Mouse (Mus musculus): ENCODE results near the gene Prop1.

GRCm38 (mm10) chr11:50953665-50954064 lies at the start of gene Prop1:
- TF ChIP-seq CTCF (IDR thresholded peaks at IDR 0.05; ENCODE audit: borderline replicate concordance, control insufficient read depth, extremely low read depth, insufficient read depth, low read length, poor library complexity) (no peak), POLR2A (IDR thresholded peaks at IDR 0.05; ENCODE audit: control insufficient read depth, extremely low read depth, insufficient read depth, low read length, poor library complexity) (no peak)

Measured in thymus, adult 2 months (tissue).